Mouse (Mus musculus) lung, postnatal 0 days (tissue): Measurements from ENCODE around the gene Cltrn. TPM values are rescaled to one million over a fixed set of nuclear protein-coding genes. Genes with fewer than 3 reads are reported as not detected.
A peak's percentile ranks its signal among the peaks of the same experiment; 100 is the strongest.

Experiments
- ATAC-seq: fragments of 200-750 bp; cut with Nextera tagmentation; 2 replicates; pipeline ENCODE4 v1.8.0; 2017; ENCODE audit warnings: moderate library complexity
- DNase-seq: peaks from one replicate; pipeline ENCODE4 v3.0.0-alpha.2; 2016; ENCODE audit warnings: low spot score
- H3K27ac ChIP-seq: fragments of 300-500 bp; sonication (generic); 2 replicates; pipeline ENCODE4 v1.5.1; 2014; ENCODE audit warnings: antibody characterized with exemption, mild to moderate bottlenecking, low read length, mixed read lengths
- H3K27me3 ChIP-seq: fragments of 300-500 bp; sonication (generic); replicated peaks from 2 replicates; pipeline ENCODE4 v1.6.1; 2014; ENCODE audit warnings: low read length, mixed read lengths; ENCODE audit not compliant: insufficient read depth
- H3K36me3 ChIP-seq: fragments of 300-500 bp; sonication (generic); 2 replicates; pipeline ENCODE4 v1.6.1; 2014; ENCODE audit warnings: low read length, mixed read lengths; ENCODE audit not compliant: insufficient read depth
- H3K4me1 ChIP-seq: fragments of 300-500 bp; sonication (generic); 2 replicates; pipeline ENCODE4 v1.6.1; 2014; ENCODE audit warnings: antibody characterized with exemption, low read depth, low read length, mixed read lengths; ENCODE audit not compliant: insufficient read depth
- H3K4me2 ChIP-seq: fragments of 300-500 bp; sonication (generic); replicated peaks from 2 replicates; pipeline ENCODE4 v1.6.1; 2014; ENCODE audit warnings: low read depth, mild to moderate bottlenecking, low read length, moderate library complexity, mixed read lengths
- H3K4me3 ChIP-seq: fragments of 300-500 bp; sonication (generic); 2 replicates; pipeline ENCODE4 v1.5.1; 2014; ENCODE audit warnings: low read depth, low read length
- H3K9ac ChIP-seq: fragments of 300-500 bp; sonication (generic); replicated peaks from 2 replicates; pipeline ENCODE4 v1.6.1; 2014; ENCODE audit warnings: low read depth, mild to moderate bottlenecking
- H3K9me3 ChIP-seq: fragments of 300-500 bp; sonication (generic); 2 replicates; pipeline ENCODE4 v1.6.1; 2016; ENCODE audit warnings: low read length, mixed read lengths
- CTCF ChIP-seq: IDR thresholded peaks from 2 replicates; pipeline ENCODE4 v1.5.1; 2016; ENCODE audit warnings: antibody characterized with exemption, mild to moderate bottlenecking
- EP300 ChIP-seq: IDR thresholded peaks from 2 replicates; pipeline ENCODE4 v1.6.1; 2016; ENCODE audit warnings: antibody characterized with exemption, mild to moderate bottlenecking, control low read depth
- WGBS: fragments of 180-500 bp; shearing (Covaris S2); extraction: QIAGEN DNeasy Blood & Tissue Kit; methylation state at CpG from one replicate; pipeline ENCODE4 v1.1.7; 2014; 5-methylcytosine and 5-hydroxymethylcytosine counted together
- polyA plus RNA-seq: library from polyadenylated mRNA; unstranded; fragments of >200 nt; fragmentation: Nextera tagmentation; extraction: Ambion mirVana; gene quantifications from 2 replicates; pipeline ENCODE4 v1.2.1, GENCODE M21; 2015

The Cltrn gene
- polyA plus RNA-seq, 1 experiment from 2014 or later, result not detected

DNA sequence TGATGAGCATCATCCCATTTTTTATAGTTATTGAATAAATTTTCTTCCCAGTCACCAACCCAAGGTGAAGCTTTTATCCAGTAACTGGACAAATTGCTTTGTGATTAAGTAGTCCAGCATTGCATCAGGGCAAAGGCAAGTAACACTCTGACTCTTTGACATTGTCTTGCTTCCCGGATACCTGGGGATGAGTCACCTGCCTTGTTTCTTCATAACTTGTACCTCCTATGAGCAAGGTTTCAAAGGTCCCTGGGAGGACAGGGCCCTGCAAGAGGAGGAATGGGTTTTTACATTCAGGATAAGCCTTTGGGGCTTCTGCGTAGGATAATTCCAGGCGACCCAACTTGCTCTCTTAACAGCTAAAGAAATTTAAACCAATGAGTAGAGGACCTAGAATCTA lies 35.3 kb downstream of the Cltrn start:
- Histone ChIP-seq H3K9me3 (no peaks in the 10 kb centered on the region), H3K27ac (no peak overlapping the region), H3K9ac (no peak overlapping the region), H3K4me3 (no peak overlapping the region), H3K4me1 (no peaks in the 10 kb centered on the region), H3K4me2 (no peak overlapping the region), H3K36me3 (no peaks in the 10 kb centered on the region), H3K27me3 (no peaks in the 10 kb centered on the region)
- DNase-seq (no peak), ATAC-seq (no peak)
- TF ChIP-seq EP300 (no peak), CTCF (no peak)
- 82% methylated on average over 3 of the region's 3 CpGs for WGBS

DNA sequence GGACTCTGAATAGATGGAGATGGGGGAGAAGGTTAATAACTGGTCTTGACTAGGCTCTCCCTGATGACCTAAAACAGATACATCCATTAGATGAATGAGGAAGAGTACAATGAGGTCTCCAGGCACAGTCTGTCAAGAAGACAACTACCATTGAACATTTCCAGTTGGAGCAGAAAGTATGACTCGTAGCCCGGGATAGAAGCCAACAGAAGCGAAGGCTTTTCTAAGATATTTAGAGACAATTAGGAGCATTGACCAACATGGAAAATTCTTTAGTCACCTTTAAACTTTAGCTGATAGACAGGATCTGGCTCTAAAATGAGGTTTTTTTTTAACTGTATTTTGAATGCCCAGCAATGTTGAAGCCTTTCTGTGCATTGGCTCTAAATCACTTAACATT lies 44.9 kb downstream of the Cltrn start:
- H3K4me3 ChIP-seq, result no peak overlapping the region
- WGBS, result 72% methylated on average over 3 of the region's 3 CpGs
- no peak overlapping the region for H3K9ac ChIP-seq
- no peaks in the 10 kb centered on the region for H3K36me3 ChIP-seq
- no peaks in the 10 kb centered on the region for H3K9me3 ChIP-seq
- no peak for TF ChIP-seq EP300
- TF ChIP-seq CTCF, result no peak
- peak; percentile 27 for DNase-seq
- no peaks in the 10 kb centered on the region for H3K27me3 ChIP-seq
- no peaks in the 10 kb centered on the region for H3K4me1 ChIP-seq
- ATAC-seq, result no peak
- no peak overlapping the region for H3K4me2 ChIP-seq
- H3K27ac ChIP-seq, result no peak overlapping the region

DNA sequence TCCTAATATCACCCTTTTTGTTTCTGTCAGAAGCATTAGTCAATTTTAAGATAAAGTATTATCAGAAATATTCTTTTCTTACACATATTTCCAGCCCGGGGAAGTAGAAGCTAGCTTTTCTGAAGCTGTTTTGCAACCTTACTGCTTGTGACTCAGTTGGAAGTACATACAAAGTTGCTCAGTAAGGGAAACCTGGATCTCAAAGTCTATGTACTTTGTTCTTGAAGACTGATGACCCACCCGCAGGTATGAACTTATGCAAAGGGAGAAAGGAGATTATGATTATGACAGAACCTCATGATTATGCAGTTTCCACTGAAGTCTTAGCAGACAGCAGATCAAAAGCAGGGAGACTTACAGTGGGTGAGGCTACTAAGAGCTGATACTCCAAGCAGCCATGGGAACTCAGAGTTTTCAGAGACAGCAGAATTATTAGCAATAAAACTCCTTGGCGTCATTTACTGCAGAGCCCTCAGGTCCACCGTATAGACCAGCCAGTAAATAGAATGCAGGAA lies 46.7 kb downstream of the Cltrn start:
- H3K4me2 ChIP-seq, result no peak overlapping the region
- DNase-seq (peak; percentile 12), ATAC-seq (no peak)

DNA sequence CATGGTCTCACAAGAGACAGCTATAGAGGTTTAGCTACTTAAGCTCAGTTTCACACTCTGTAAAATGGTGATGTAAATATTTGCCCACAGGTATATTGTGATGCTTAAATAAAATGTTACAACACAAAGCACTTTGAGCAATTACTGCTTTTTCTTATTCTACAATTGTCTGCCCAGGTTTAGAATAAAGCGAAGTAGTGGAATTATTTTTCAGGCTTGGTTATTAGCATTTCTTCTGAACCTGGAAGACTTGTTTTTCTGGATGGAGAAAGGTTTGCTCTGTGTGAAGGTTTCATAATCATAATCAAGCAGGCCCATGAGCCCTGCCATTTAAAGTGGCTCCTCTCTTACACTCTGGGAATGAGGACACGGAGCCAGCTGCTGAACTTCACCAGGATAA lies 50.4 kb downstream of the Cltrn start, which contains the start of gene Ace2:
Gene Ace2 (plus strand): TSS at position 301 of the 400 bp plus-strand sequence.
- H3K4me2 ChIP-seq, result no peak within 1 kb of the TSS
- TF ChIP-seq CTCF (no peak), EP300 (no peak)
- no peaks in the 10 kb centered on the region for H3K9me3 ChIP-seq
- H3K4me3 ChIP-seq, result no peak within 1 kb of the TSS
- whole genome bisulfite sequencing, result 67% methylated on average over 2 of the region's 2 CpGs
- H3K4me1 ChIP-seq, result no peaks in the 10 kb centered on the region
- no peak within 1 kb of the TSS for H3K9ac ChIP-seq
- H3K27ac ChIP-seq, result no peak within 1 kb of the TSS
- DNase-seq (peak; percentile 12), ATAC-seq (no peak)
- H3K36me3 ChIP-seq, result no peaks in the 10 kb centered on the region
- H3K27me3 ChIP-seq, result no peaks in the 10 kb centered on the region

More for the DNA sequence above, 46.7 kb downstream of the Cltrn start:
- WGBS, result 70% methylated on average over 4 of the region's 4 CpGs
- no peak overlapping the region for H3K27ac ChIP-seq
- no peak for TF ChIP-seq EP300
- TF ChIP-seq CTCF, result no peak
- no peaks in the 10 kb centered on the region for H3K9me3 ChIP-seq
- no peaks in the 10 kb centered on the region for H3K36me3 ChIP-seq
- H3K4me3 ChIP-seq, result no peak overlapping the region
- H3K4me1 ChIP-seq, result no peaks in the 10 kb centered on the region
- H3K9ac ChIP-seq, result no peak overlapping the region
- H3K27me3 ChIP-seq, result no peaks in the 10 kb centered on the region

DNA sequence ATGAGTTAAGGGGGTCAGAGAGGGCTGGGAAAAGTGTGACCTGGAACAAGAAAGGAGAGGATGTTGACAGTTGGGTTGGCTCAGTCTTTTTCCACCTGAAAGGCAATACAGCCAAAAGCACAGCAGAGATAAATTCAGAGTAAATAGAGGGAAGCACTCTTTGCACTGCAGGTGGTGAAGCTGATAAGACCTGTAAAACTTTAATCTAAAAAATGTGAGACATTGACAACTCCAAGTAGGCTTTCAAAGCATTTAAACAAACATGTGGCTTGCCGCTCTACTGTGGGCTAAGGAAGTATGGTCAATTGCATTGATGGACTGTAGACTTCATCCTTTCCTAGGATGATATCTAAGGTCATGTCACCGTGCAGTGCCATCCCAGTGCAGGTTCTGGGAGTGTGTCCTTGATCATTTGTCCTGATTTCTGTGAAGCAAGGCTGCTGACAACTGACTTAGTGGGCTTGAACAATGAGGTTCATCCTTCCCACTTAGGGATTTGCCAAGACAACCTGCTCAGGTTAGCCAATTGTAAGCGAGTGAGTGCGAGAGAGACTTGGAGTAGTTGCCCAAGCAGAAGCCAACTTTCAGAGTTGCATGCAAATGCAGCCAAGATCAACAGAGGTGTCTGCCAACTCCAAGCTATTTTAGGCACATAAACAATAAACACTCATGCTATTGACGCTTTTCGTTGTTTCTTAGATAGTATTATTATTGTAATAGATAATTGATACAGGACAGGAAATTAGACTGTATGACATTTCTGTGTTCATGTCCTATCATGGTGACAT lies 57.0 kb downstream of the Cltrn start:
- 47% methylated on average over 6 of the region's 6 CpGs for WGBS
- Histone ChIP-seq H3K4me2 (no peak overlapping the region), H3K9me3 (no peaks in the 10 kb centered on the region), H3K4me3 (no peak overlapping the region), H3K4me1 (no peaks in the 10 kb centered on the region), H3K27me3 (no peaks in the 10 kb centered on the region), H3K9ac (no peak overlapping the region), H3K36me3 (no peaks in the 10 kb centered on the region), H3K27ac (no peak overlapping the region)
- no peak for TF ChIP-seq EP300
- TF ChIP-seq CTCF, result no peak
- ATAC-seq (no peak), DNase-seq (no peak)

DNA sequence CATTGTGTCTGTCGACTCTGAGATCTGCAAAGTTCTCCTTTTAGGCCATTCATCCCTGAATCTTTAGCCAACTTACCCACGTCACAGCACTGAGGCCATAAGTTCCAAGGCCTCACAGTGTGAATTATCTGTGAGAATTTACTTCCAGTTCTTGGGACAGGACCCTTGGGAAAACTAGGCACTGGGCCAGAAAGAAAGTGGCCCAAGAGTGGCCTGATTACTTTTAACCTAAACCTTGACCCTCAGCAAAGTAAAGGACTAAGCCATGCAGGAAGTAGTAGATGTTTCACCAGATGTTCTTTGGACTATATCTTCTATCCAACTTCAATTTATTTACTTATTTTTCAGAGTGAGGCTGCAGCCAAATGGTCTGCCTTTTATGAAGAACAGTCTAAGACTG lies 64.1 kb downstream of the Cltrn start:
- WGBS, result 44% methylated on average over 2 of the region's 2 CpGs
- Histone ChIP-seq H3K36me3 (no peaks in the 10 kb centered on the region), H3K4me3 (no peak overlapping the region), H3K27ac (no peak overlapping the region), H3K9ac (no peak overlapping the region), H3K4me1 (no peaks in the 10 kb centered on the region), H3K4me2 (no peak overlapping the region), H3K27me3 (no peaks in the 10 kb centered on the region), H3K9me3 (no peaks in the 10 kb centered on the region)
- TF ChIP-seq CTCF (no peak), EP300 (no peak)
- no peak for DNase-seq
- peak; percentile 23; the same call in 1 of the 2 replicates for ATAC-seq
